Mouse (Mus musculus) intestine, embryonic 15.5 days (tissue): Measurements from ENCODE around the gene Kat6b. TPM values are rescaled to one million over a fixed set of nuclear protein-coding genes. Genes with fewer than 3 reads are reported as not detected.

ENCODE experiments used
- ATAC-seq: fragments of 200-750 bp; cut with Nextera tagmentation; 2 replicates; pipeline ENCODE4 v1.8.0; 2017; ENCODE audit warnings: moderate TSS enrichment, moderate library complexity
- H3K27ac ChIP-seq: fragments of 300-500 bp; sonication (generic); 2 replicates; pipeline ENCODE4 v1.5.1; 2015; ENCODE audit warnings: mild to moderate bottlenecking, inconsistent platforms
- H3K27me3 ChIP-seq: fragments of 300-500 bp; sonication (generic); replicated peaks from 2 replicates; pipeline ENCODE4 v1.6.1; 2015; ENCODE audit warnings: inconsistent platforms
- H3K36me3 ChIP-seq: fragments of 300-500 bp; sonication (generic); 2 replicates; pipeline ENCODE4 v1.6.1; 2015; ENCODE audit warnings: inconsistent platforms
- H3K4me1 ChIP-seq: fragments of 300-500 bp; sonication (generic); replicated peaks from 2 replicates; pipeline ENCODE4 v1.6.1; 2015; ENCODE audit warnings: inconsistent platforms
- H3K4me2 ChIP-seq: fragments of 300-500 bp; sonication (generic); replicated peaks from 2 replicates; pipeline ENCODE4 v1.6.1; 2015; ENCODE audit warnings: mild to moderate bottlenecking, inconsistent platforms
- H3K4me3 ChIP-seq: fragments of 300-500 bp; sonication (generic); replicated peaks from 2 replicates; pipeline ENCODE4 v1.5.1; 2015; ENCODE audit warnings: inconsistent platforms
- H3K9ac ChIP-seq: fragments of 300-500 bp; sonication (generic); 2 replicates; pipeline ENCODE4 v1.6.1; 2015; ENCODE audit warnings: inconsistent platforms
- H3K9me3 ChIP-seq: fragments of 300-500 bp; sonication (generic); 2 replicates; pipeline ENCODE4 v1.6.1; 2016; ENCODE audit warnings: inconsistent platforms
- WGBS: fragments of 180-500 bp; shearing (Covaris S2); methylation state at CpG from one replicate; pipeline ENCODE4 v1.1.7; 2015; 5-methylcytosine and 5-hydroxymethylcytosine counted together
- polyA plus RNA-seq: library from polyadenylated mRNA; unstranded; fragments of >200 nt; fragmentation: Nextera tagmentation; extraction: Ambion mirVana; gene quantifications from 2 replicates; pipeline ENCODE4 v1.2.1, GENCODE M21; 2015

Gene Kat6b
- polyA plus RNA-seq, 1 experiment from 2014 or later: 10.6 TPM

DNA sequence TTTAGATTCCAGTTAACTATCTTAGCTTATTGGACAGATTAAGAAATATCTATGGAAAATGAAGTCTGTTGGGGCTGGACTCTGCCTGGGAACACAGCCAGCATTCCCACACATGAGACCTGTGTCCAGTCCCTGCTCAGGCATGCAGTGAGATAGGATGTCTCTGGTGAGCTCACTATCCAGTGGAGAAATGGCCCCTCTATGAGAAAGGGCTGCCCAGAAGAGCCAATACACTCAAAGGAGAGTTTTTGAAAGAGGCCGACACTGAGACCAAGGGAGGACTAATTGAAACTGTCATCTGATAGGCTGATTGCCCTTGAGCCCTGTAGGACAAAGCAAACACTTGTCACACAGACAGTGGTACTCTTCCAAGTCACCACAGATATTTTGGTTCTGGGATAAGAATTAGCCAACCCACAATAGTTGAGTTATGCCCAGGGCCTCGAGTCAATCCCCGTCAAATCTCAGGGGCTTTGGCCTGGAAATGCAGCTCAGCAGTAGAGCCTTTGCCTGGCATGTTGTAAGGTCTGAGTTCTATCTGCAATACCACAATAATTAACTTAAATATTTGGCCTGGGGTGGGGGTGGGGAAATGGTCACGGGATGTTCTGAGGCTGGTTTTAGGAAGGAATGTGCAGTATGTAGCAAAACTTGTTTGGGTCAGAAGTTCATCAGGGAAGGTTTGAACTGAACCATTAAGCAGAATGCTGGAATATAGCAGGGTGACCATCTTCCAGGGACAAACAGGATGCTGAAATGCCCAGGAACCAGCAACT, 239.4 kb downstream of the Kat6b start:
- Histone ChIP-seq H3K9me3 (no peaks in the 10 kb centered on the region), H3K4me3 (no peak overlapping the region), H3K27ac (no peak overlapping the region), H3K27me3 (no peaks in the 10 kb centered on the region), H3K4me2 (no peak overlapping the region), H3K4me1 (no peaks in the 10 kb centered on the region; the same call in 1 of the 2 replicates), H3K36me3 (no peaks in the 10 kb centered on the region), H3K9ac (no peak overlapping the region)
- no peak for ATAC-seq
- 72% methylated on average over 4 of the region's 4 CpGs for WGBS

Other genes with a start within 250 kb of the Kat6b start
- not detected in 2 replicates for gene Dupd1, start 233.1 kb downstream of the Kat6b start, polyA plus RNA-seq